Mouse (Mus musculus) stomach, embryonic 16.5 days (tissue): ENCODE measurements around the gene Kif3a. TPM values are rescaled to one million over a fixed set of nuclear protein-coding genes. Genes with fewer than 3 reads are reported as not detected.

Experiments used
- ATAC-seq: fragments of 200-750 bp; cut with Nextera tagmentation; 2 replicates; pipeline ENCODE4 v1.8.0; 2017; ENCODE audit warnings: moderate number of reproducible peaks, moderate TSS enrichment; ENCODE audit not compliant: insufficient read depth, low FRiP score
- H3K27ac ChIP-seq: fragments of 300-500 bp; sonication (generic); 2 replicates; pipeline ENCODE4 v1.5.1; 2014; ENCODE audit warnings: low read length
- H3K27me3 ChIP-seq: fragments of 300-500 bp; sonication (generic); 2 replicates; pipeline ENCODE4 v1.6.1; 2014; ENCODE audit warnings: low read length, control low read depth, mixed read lengths; ENCODE audit not compliant: control insufficient read depth, insufficient read depth
- H3K36me3 ChIP-seq: fragments of 300-500 bp; sonication (generic); 2 replicates; pipeline ENCODE4 v1.6.1; 2014; ENCODE audit warnings: low read length; ENCODE audit not compliant: control insufficient read depth, insufficient read depth
- H3K4me1 ChIP-seq: fragments of 300-500 bp; sonication (generic); 2 replicates; pipeline ENCODE4 v1.6.1; 2014; ENCODE audit warnings: low read length, control low read depth, mixed read lengths; ENCODE audit not compliant: control insufficient read depth, insufficient read depth
- H3K4me2 ChIP-seq: fragments of 300-500 bp; sonication (generic); 2 replicates; pipeline ENCODE4 v1.6.1; 2014; ENCODE audit warnings: low read depth, low read length, mixed read lengths
- H3K4me3 ChIP-seq: fragments of 300-500 bp; sonication (generic); replicated peaks from 2 replicates; pipeline ENCODE4 v1.5.1; 2014; ENCODE audit warnings: mild to moderate bottlenecking, low read length
- H3K9ac ChIP-seq: fragments of 300-500 bp; sonication (generic); 2 replicates; pipeline ENCODE4 v1.6.1; 2014; ENCODE audit warnings: low read length
- H3K9me3 ChIP-seq: fragments of 300-500 bp; sonication (generic); replicated peaks from 2 replicates; pipeline ENCODE4 v1.6.1; 2016; ENCODE audit warnings: low read length, control low read depth; ENCODE audit not compliant: control insufficient read depth
- WGBS: fragments of 180-500 bp; shearing (Covaris S2); extraction: QIAGEN DNeasy Blood & Tissue Kit; methylation state at CpG from one replicate; pipeline ENCODE4 v1.1.7; 2014; 5-methylcytosine and 5-hydroxymethylcytosine counted together
- polyA plus RNA-seq: library from polyadenylated mRNA; unstranded; fragments of >200 nt; fragmentation: Nextera tagmentation; extraction: Ambion mirVana; gene quantifications from 2 replicates; pipeline ENCODE4 v1.2.1, GENCODE M21; 2015

Gene Kif3a
- polyA plus RNA-seq, 1 experiment from 2014 or later = 57.0 TPM

DNA sequence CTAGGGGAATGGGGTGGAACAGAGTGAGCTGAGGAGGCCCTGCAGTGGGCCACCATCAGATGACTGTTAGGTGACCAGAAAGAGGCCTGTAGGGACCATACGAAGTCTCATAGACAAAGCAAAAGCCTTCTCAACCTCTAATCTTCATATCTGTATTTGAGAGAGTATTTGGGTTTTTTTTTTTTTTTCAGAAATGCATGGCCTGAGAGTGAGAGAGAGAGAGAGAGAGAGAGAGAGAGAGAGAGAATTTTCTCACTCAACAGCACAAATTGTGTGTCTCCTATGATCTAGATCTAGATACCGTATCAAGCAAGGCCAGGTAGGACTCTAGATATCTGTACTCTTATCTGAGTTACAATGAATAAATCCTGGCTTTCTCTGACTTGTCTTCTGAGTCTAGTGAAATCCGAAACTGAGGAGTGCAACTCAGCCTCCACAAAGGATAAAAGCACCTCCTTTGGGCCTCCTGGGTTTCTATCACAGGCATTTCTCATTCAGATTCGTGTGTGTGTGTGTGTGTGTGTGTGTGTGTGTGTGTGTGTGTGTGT, 50.5 kb downstream of the Kif3a start:
- Histone ChIP-seq H3K9ac (no peak overlapping the region), H3K4me2 (no peak overlapping the region), H3K27me3 (no peaks in the 10 kb centered on the region), H3K27ac (no peak overlapping the region), H3K4me3 (no peak overlapping the region), H3K9me3 (no peaks in the 10 kb centered on the region), H3K4me1 (no peaks in the 10 kb centered on the region), H3K36me3 (no peaks in the 10 kb centered on the region)
- no peak for ATAC-seq
- 57% methylated on average over 4 of the region's 4 CpGs for WGBS

DNA sequence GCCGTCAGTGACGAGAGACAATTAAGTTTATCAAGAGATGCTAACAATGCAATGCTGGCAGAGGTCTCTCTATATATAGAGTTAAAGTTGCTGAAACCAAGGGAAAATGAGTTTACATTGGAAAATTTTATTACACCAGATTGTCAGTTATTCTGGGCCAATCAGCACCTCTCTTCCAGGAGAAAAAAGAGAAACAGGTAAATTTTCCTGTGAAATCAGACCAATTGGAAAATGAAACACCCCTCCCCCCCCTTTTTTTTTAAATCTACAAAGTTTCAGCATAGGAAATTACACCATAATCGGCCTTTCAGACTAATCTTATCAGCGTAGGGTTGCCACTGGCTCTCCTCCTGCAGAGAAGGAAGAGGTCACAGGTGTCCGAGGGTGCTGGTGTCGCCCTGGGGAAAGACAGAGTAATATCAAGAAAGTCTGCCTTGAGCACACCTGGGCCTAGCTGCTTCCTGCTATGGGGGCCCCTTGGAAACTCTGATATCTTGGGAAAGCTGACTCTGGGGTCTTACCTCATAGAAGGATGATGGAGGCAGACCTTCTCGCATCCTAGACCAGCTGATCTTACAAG, 51.5 kb downstream of the Kif3a start, which contains the start of gene Il4:
Il4 (minus strand) TSS at position 51 of the 580 bp plus-strand sequence.
- 75% methylated on average over 7 of the region's 7 CpGs for WGBS
- Histone ChIP-seq H3K4me1 (no peaks in the 10 kb centered on the region), H3K4me3 (no peak within 1 kb of the TSS), H3K36me3 (no peaks in the 10 kb centered on the region), H3K9me3 (no peaks in the 10 kb centered on the region), H3K9ac (no peak within 1 kb of the TSS), H3K4me2 (no peak within 1 kb of the TSS), H3K27ac (no peak within 1 kb of the TSS), H3K27me3 (no peaks in the 10 kb centered on the region)
- ATAC-seq = no peak

DNA sequence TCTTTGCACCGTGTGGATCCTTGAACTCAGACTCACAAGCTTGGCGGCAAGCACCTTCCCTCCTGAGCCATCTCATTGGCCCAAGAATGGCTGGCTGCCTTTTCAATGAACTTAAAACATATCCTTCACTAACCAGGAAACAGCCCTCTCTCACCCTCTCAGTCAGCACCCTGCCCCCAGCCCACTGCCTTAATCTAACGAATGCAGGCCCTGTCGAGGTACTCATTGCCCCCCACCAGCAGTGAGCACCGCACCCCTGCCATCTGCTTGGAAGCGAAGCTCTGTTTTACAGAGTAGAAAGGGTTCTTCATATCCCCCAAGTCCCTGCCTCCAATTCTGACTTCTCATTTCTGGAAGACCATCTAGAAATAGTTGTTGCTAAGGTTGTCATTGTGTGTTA, 52.2 kb downstream of the Kif3a start:
- no peaks in the 10 kb centered on the region for H3K4me1 ChIP-seq
- no peak overlapping the region for H3K27ac ChIP-seq
- H3K27me3 ChIP-seq = no peaks in the 10 kb centered on the region
- H3K9me3 ChIP-seq = no peaks in the 10 kb centered on the region
- H3K9ac ChIP-seq = no peak overlapping the region
- no peaks in the 10 kb centered on the region for H3K36me3 ChIP-seq
- H3K4me2 ChIP-seq = no peak overlapping the region
- no peak for ATAC-seq
- H3K4me3 ChIP-seq = no peak overlapping the region
- WGBS = 66% methylated on average over 6 of the region's 6 CpGs

DNA sequence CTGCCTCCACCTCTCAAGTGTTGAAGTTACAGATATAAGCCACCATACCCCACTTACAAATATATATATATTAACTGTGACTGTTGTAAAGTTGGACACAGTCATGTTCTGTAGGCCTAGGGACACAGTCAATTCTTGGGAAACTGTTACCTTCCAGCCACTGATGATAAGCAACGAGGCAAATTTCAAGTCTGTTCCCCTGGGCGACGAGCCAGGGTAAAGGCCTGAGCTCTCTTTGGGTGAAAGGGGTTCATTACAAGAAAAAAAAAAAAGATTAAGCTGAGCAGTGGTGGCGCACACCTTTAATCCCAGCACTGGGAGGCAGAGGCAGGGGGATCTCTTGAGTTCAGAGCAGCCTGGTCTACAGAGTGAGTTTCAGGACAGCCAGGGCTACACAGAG, 52.9 kb downstream of the Kif3a start:
- Histone ChIP-seq H3K36me3 (no peaks in the 10 kb centered on the region), H3K27me3 (no peaks in the 10 kb centered on the region), H3K27ac (no peak overlapping the region), H3K9ac (no peak overlapping the region), H3K4me1 (no peaks in the 10 kb centered on the region), H3K4me2 (no peak overlapping the region), H3K9me3 (no peaks in the 10 kb centered on the region), H3K4me3 (no peak overlapping the region)
- 87% methylated on average over 4 of the region's 4 CpGs for WGBS
- ATAC-seq = no peak

DNA sequence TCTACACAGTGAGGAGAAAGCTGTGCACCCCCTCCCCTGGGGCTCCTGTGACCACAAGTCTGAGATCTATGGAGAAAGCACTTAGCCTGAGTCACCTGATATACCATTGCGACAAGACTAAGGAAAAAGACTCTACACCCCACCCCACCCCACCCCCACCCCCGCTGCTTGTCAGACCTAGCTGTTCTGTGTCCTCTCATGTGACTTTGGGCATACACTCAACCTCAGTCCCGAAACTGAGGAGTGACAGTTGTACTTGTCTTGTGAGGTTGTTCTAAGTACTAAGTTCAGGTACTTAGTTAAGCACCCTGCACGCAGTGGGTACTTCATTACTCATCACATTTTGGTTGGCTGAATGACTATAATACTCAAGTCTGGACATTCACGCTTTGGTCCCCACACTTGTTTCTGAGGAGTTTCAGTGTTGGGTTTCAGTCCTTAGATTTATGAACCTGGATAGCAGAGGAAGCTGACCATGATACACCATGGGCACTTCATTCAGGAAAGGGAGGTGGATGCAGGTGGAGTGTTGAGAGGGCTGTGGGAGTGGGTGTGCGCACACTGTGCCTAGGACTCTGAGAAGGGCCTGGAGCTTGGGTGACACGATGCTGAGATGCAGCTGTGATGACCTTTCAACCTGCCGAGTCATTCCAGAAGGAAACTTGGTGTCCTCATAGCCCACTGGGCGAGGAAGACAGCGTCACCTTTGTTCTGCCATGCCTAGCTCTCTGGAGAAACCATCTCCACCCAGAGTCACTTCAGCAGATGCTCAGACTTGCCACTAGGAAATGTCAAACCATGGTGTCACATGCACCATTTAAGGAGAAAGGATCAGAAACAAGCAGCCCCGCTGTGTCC, 54.6 kb downstream of the Kif3a start:
- WGBS = 80% methylated on average over 11 of the region's 11 CpGs
- Histone ChIP-seq H3K27me3 (no peaks in the 10 kb centered on the region), H3K4me2 (no peak overlapping the region), H3K4me1 (no peaks in the 10 kb centered on the region), H3K36me3 (no peaks in the 10 kb centered on the region), H3K9ac (no peak overlapping the region), H3K9me3 (no peaks in the 10 kb centered on the region), H3K4me3 (no peak overlapping the region), H3K27ac (no peak overlapping the region)
- no peak for ATAC-seq

DNA sequence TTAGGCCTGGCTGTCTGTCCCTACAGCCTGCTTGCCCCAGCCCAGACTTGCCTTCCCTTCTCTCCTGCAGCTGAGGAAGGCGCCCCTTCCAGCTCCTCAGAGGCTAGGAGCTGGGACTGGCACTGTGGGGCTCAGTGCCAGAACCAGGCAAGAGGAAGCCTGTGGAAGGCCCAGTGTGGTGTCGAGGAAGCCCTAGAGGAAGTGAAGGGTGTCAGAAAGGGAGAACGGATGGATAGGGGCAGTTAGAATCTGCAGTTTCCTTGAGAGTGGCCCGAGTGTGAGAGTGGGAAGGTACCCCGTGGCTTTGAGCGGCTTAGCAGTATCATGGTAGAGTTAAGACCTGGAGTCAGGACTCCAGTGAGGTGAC, 55.2 kb downstream of the Kif3a start:
- H3K27me3 ChIP-seq = no peaks in the 10 kb centered on the region
- H3K4me1 ChIP-seq = no peaks in the 10 kb centered on the region
- no peak overlapping the region for H3K9ac ChIP-seq
- ATAC-seq = no peak
- H3K4me3 ChIP-seq = no peak overlapping the region
- 72% methylated on average over 6 of the region's 6 CpGs for WGBS
- no peak overlapping the region for H3K27ac ChIP-seq
- H3K9me3 ChIP-seq = no peaks in the 10 kb centered on the region
- no peak overlapping the region for H3K4me2 ChIP-seq
- no peaks in the 10 kb centered on the region for H3K36me3 ChIP-seq

DNA sequence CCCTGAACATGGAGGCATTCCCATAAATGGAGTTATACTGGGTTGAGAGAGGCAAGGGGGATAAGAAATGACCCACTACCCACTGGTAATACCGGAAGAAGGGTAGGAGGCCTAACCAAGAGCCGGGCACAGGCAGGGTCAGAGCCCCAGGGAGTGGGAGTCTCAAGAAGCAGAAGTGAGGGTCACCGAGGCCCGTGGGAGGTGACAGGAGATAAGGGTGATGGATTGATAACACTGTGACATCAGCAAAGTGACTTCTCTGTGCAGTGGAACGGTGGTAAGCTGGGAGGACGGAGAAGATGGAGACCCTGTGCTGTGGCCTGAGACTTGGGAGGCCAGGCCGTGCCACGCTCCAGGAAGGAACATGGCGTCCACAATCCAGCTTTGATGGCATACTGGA, 56.4 kb downstream of the Kif3a start:
- 73% methylated on average over 9 of the region's 9 CpGs for WGBS
- Histone ChIP-seq H3K27me3 (no peaks in the 10 kb centered on the region), H3K4me1 (no peaks in the 10 kb centered on the region), H3K9ac (no peak overlapping the region), H3K4me3 (no peak overlapping the region), H3K36me3 (no peaks in the 10 kb centered on the region), H3K9me3 (no peaks in the 10 kb centered on the region), H3K27ac (no peak overlapping the region), H3K4me2 (no peak overlapping the region)
- no peak for ATAC-seq

DNA sequence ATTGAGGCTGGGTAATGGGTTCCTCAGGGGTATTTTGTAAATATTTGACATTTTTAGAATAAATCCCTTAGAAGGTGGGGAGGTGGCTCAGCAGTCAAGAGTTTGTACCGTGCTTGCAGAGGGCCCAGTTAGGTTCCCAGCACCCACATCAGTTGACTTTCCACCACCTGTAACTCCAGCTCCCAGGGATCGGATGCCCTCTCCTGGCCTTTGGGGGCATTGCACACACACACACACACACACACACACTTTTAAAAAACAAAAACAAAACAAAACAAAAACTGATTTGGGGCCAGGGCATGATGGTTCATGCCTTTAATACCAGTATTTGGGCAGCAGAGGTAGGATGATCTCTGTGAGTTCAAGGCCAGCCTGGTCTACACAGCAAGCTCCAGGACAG, 56.9 kb downstream of the Kif3a start:
- Histone ChIP-seq H3K4me3 (no peak overlapping the region), H3K9me3 (no peaks in the 10 kb centered on the region), H3K27ac (no peak overlapping the region), H3K9ac (no peak overlapping the region), H3K36me3 (no peaks in the 10 kb centered on the region), H3K4me1 (no peaks in the 10 kb centered on the region), H3K4me2 (no peak overlapping the region), H3K27me3 (no peaks in the 10 kb centered on the region)
- WGBS = 85% methylated on average over 2 of the region's 2 CpGs
- ATAC-seq = no peak

DNA sequence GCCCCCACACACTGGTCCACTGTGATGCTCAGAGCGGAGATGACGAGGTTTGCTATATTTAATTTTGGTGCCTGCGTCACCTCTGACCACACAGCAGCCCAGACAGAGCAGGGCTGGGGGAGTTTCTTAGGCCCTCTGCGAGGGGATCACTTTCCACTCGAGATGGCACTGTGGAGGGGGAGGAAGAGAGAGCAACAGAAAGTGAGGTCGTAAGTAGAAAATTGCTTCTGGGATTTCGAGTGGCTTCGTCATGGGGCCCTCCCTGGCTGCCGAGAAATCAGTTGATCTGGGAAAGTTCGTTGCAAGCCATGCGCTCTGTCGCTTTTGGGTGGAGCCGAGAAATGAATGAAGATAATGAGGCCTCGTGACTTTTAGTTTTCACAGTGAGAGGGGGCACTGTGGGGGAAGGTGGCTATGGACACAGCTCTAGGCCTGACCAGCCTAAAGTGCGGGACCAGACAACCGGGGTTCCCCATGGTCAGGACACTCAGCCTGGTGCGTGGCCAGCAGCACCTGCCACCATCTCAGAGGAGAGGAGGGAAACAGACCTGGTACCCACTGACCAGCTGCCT, 59.7 kb downstream of the Kif3a start:
- no peak for ATAC-seq
- no peak overlapping the region for H3K4me2 ChIP-seq
- H3K27me3 ChIP-seq = no peaks in the 10 kb centered on the region
- H3K27ac ChIP-seq = no peak overlapping the region
- H3K9me3 ChIP-seq = no peaks in the 10 kb centered on the region
- WGBS = 63% methylated on average over 17 of the region's 17 CpGs
- no peak overlapping the region for H3K9ac ChIP-seq
- H3K36me3 ChIP-seq = no peaks in the 10 kb centered on the region
- no peak overlapping the region for H3K4me3 ChIP-seq
- H3K4me1 ChIP-seq = no peaks in the 10 kb centered on the region
